Mouse (Mus musculus): ENCODE results near the gene Epor.
A peak's percentile ranks its signal among the peaks of the same experiment; 100 is the strongest.

Epor gene

DNA sequence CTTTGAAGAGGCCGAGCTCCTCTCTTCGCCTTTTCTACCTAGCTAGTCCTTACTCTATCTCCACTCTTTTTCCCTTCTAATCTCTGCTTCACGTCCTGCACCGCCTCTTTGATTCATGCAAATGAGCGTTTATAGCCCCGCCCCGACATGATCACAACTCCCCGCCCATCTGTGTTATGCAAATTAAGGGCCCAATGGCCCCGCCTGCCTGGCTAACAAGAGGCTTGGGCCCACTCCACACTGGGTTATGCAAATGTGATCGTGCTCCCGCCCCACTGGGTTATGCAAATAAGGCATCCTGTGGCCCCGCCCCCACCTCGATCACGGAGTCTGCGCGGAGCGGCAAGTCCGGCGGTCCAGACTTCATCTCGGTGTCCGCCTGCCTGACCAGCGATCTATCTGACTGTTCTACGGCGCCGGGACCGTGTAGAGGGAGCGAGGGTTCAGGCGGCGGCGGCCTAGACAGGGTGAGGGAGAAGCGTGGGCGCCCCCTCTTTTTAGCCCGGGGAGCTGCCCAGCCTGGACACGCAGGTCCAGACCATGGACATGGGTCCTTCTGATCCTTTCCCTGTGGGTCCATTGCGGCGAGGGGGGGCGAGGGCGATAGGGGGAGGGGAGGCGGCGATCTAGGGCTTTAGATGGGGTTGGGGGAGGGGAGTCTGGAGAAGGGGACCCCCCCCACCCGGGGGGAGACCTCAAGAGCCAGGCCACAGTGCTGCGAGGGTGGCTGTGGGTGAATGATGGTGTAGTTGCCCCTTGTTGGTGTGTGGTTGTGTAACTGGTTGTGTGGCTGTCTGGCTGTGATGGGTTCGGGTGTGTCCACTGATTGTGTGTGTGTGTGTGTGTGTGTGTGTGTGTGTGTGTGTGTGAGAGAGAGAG is 26.4 kb downstream of the Epor start, which contains the start of gene Plppr2:
TSS of gene Plppr2 (plus strand) at position 342 of the 879 bp plus-strand sequence.
- DNase-seq (ENCODE audit: low read depth, low spot score), result peak; percentile 88

- no peak for DNase-seq (ENCODE audit: low read depth, low spot score)
These were observed 27.7 kb downstream of the Epor start for GRCm38 (mm10) chr9:21935466-21936131.

DNA sequence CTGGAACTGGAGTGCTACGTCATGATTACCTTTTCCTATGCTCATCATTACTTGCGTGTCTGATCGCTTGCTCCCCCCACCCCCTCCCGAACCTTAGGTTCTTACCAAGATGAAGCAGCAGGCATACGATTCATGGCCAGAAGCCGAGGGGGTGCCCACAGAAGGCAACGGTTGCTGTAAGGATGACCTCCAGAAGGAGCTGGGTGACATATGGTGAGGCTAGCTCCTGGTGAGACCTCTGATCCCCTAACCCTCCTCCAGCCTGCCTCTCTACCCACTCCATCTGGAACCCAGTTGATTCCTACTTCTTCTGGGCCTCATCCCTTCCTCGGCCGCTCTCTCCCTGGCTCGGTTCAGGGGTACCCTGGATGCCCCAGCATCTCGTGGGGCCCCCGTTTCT is 29.3 kb downstream of the Epor start:
- DNase-seq (ENCODE audit: low read depth, low spot score), result no peak

DNA sequence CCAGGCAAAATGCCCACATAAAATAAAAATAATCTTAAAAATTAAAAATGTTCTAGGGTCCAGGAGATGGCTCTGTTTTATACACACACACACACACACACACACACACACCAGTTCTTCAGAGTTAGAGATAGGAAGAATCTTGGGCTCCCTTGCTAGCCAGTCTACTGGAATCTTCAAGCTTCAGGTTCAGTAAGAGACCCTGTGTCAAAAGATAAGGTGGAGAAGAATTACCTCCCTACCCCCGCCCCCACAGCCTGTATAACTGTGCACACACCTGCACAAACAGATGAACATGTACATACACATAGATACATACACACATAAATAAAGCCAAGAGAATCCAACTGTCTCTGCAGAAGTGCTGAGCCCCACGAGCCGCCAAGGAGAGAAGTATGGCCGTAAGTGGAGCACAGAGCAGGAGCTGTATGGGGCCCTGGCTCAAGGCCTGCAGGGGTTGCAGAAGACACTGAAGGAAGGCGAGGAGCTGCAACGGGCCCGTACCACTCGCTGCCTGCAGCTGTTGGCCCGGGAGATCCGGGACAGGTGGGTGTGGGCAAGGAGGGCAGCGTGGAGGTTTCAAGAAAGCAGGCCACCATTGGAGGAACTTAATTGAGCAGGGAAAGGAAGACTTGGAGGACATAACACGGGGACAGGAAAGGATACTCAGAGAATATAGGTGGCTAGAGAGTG is 30.7 kb downstream of the Epor start:
- no peak for DNase-seq (ENCODE audit: low read depth, low spot score)

DNA sequence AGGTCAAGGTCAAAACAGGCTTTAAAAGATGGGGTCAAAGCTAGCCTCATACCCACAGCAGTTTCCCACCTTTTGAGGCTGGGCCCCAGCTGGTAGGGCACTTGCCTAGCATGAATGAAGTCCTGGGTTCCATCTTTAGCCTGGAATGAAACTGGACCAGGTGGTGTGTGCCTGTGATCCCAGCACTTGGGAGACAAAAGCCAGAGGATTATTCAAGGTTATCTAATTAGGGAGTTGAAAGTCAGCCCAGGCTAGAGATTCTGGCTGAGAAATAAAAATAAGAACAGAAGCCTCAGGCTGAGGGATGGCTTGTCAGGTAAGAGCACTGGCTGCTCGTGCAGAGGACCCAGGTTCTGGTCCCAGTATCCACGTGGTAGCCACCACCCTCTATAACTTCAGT is 31.3 kb downstream of the Epor start:
- no peak for DNase-seq (ENCODE audit: low read depth, low spot score)

DNA sequence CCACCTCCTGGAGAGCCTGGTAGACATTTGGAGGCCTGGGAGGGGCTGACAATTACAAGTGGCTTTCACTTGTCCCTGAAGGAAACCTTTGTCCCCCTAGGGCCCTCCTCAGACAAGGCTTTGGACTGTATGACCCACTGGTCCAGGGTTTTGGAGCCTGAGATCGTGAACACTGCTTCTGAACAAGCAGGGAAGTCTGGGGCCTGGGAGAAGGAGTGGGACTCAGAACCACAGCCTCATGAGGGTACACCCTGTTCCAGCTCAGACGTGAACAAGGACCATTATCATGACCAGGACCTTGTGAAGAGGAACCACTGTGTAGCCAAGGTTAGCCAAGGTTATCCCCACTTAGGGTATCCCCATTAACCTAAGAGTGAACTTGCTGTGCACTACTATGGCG is 34.1 kb downstream of the Epor start:
- no peak for DNase-seq (ENCODE audit: low read depth, low spot score)

- peak; percentile 95 for DNase-seq (ENCODE audit: low read depth, low spot score)
These were observed 36.0 kb downstream of the Epor start, which contains the start of the genes Ccdc159 and Tmem205 for GRCm38 (mm10) chr9:21927208-21927753. Gene Ccdc159 (plus strand): TSS chr9:21927471. Gene Tmem205 (minus strand): TSS chr9:21927556.

GRCm38 (mm10) chr9:21926784-21927183 is 36.5 kb downstream of the Epor start:
- DNase-seq (ENCODE audit: low read depth, low spot score), result no peak

DNA sequence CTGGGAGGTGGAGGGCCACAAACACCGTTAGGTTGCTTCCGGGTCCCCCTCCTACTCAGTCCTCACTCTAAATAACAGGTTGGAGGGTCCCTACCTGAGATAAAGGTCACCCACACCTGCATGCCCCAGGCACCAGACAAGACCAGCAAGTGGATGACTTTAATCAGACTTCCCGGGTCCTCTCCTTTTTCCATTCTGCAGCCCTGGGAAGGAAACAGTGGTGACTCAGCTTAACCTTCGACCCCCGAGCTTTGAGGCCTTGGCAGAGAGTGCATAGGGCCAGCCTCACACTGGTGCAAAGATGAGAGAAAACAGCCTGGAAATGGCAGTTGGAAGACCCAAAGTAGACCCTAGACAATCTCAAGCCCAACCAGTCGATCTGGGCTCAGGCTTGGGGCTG is 37.2 kb downstream of the Epor start:
- no peak for DNase-seq (ENCODE audit: low read depth, low spot score)

DNA sequence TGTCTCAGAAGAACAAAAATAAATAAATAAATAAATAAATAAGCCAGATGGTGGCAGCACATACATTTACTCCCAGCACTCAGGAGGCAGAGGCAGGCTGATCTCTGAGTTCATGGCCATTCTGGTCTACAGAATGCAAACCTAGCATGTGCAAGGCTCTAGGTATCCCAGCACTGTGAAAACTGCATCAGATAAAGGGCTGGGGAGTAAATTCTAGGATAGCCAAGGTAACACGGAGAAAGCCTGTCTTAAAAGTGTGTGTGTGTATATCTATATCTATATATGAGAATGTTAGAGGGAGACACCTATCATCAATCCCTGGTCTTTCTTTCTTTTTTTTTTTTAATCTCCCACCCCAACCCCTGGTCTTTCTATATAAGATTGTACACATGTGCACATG is 37.8 kb downstream of the Epor start:
- DNase-seq (ENCODE audit: low read depth, low spot score), result no peak

DNA sequence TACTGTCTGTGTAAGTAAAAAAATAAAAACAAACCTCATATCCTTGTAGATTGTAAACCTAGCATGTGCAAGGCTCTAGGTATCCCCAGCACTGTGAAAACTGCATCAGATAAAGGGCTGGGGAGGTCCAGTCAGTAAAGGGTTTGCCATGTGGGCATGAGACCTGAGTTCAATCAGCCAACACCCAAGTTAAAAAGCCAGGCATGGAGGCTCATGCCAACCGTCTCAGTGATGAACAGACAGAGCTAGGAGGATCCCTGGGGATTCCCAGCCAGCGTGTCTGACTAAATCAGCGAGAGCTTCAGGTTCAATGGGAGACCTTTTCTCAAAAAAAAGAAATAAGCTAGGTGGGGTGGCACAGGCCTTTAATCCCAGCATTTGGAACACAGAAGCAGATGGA is 38.3 kb downstream of the Epor start:
- no peak for DNase-seq (ENCODE audit: low read depth, low spot score)

DNA sequence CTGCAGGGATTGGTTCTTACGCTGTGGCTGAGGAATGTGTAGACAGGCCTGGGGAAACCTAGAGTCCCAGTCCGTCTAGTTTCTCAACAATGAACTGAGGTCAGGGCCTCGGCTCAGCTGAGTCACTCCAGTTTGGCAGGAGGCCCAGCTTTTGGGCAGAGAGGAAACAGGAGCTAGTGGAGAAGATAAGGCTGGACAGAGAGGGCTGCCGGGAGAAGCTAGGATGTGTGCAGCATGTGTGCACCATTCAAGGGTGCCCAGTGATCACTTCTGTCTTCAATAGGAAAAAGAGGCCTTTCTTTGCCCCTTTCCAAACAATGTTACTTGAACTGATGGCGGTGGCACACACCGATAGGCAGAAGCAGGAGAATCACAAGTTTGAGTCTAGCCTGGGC is 39.2 kb downstream of the Epor start:
- DNase-seq (ENCODE audit: low read depth, low spot score), result no peak

DNA sequence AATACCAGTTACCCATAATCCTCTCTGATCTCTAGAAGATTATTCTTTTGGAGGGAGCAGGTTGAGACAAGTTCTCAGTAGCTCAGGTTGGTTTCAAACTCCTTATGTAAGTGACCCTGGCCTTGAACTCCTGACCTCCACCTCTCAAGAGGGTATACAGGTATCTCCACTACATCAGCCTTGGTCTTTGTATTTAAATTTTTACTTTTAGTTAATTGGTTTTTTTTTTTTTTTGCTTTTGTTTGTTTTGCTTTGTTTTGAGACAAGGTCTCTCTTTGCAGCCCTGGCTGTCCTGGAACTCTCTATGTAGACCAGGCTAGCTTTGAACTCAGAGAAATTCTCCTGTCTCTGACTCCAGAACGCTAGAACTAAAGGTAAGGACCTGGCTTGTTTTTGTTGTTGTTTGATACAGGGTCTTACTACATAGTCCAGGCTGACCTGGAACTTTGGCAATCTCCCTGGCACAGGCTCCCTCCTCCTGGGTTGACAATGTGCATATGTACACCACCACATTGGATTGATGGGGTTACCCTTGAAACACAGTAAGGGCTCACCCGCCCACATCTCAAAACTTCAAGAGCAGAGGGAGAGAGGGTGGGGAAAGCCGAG is 39.7 kb downstream of the Epor start:
- no peak for DNase-seq (ENCODE audit: low read depth, low spot score)

GRCm38 (mm10) chr9:21923036-21923435 is 40.3 kb downstream of the Epor start:
- no peak for DNase-seq (ENCODE audit: low read depth, low spot score)

GRCm38 (mm10) chr9:21918692-21919384 is 44.5 kb downstream of the Epor start:
- no peak for DNase-seq (ENCODE audit: low read depth, low spot score)

GRCm38 (mm10) chr9:21918035-21918592 is 45.2 kb downstream of the Epor start, which contains the start of gene Rab3d:
Gene Rab3d (minus strand): TSS chr9:21918192.
- DNase-seq (ENCODE audit: low read depth, low spot score), result peak; percentile 94

GRCm38 (mm10) chr9:21917493-21918034 is 45.7 kb downstream of the Epor start:
- DNase-seq (ENCODE audit: low read depth, low spot score), result no peak

DNA sequence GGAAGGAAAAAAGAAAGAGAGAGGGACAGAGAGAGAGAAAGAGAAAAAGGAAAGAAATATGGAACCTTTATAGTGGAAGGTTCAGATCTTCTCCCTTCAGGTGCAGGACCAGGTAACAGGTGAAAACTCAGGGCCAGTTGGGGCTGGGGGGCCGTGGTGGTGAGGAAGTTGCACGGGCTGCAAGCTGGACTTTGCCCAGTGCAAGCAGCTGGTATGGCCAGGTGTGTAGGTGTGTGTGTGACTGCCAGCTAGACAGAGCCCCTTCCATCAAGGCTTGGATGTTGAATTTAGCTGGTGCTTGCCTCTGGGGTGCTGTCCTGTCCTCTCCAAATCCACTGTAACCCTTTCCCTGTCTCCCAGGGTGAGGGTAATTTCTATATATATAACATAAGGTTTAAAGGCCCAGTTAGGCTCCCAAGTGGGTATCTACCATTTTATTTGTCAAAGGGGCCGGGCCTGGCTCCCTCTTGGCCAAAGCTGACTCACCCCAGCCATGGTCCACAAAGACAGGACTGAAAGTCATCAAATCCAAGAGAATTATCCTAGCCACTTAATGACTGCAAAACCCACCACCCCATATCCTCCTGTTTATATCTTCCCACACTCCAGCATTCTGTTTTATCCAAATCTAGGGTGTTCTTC is 46.3 kb downstream of the Epor start:
- DNase-seq (ENCODE audit: low read depth, low spot score), result no peak

DNA sequence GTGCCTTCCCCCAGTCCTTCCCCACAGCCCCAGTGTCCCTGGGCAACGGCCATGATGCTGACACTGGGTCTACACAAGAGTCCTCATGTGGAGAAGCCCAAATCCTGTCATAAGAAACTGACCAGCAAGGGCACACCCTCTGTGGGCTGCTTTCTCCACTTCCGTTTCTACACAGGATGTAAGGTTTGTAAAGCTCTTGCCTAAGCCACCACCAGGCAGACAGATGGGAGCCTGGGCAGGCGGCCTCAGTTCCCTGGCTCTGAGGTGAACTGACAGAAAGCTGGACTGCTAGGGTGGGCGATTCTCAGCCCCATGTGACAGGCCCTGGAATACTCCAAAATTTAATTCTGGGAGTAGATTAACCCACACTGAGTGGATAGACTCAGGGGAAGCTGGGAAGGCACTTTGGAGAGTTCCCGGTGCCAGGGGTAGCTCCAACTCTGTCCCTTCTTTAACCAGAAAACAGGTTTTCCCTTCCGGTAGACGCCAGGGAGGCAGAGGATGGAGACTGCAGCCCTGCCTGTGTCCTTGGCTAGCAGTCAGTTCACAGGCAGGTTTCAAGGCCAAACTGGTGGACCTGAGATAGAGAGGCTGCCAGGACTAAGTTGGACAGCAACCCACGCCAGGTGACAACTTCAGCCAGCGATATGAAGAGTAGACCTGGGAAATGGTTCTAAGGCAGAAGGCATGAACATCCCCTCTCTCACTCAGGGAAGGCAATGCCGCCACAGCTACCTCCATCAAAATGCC is 53.7 kb downstream of the Epor start:
- DNase-seq (ENCODE audit: low read depth, low spot score), result no peak
